Comparison of ENCODE assay signal across 22 mouse cellular contexts in genomic region chr11:3285940-3286339, GRCm38 (mm10).
"Had no signal": no experiment of that assay in that cellular context is flagged by ENCODE, and none has a peak within 500 bp of the region (broad histone marks: within the 10 kb centered on the region; RNA-seq: fewer than 3 reads in every experiment).

No protein-coding gene starts in this region.

- H3K4me3 ChIP-seq: heart, embryonic 10.5 days; heart, embryonic 12.5 days; hindbrain, embryonic 13.5 days; hindbrain, embryonic 15.5 days; kidney, embryonic 15.5 days; limb, embryonic 13.5 days; limb, embryonic 15.5 days had no signal

- H3K4me2 ChIP-seq: heart, embryonic 12.5 days; hindbrain, embryonic 13.5 days; hindbrain, embryonic 15.5 days; kidney, embryonic 15.5 days; limb, embryonic 13.5 days; limb, embryonic 15.5 days had no signal

- DNase-seq: gastrocnemius, postnatal 14 days; gastrocnemius, postnatal 36 days; heart, adult 18-20 months; heart, postnatal 10 days; kidney, adult 11 months; kidney, adult 2 months; kidney, adult 9 months; kidney, postnatal 14 days; kidney, postnatal 36 days; layer of hippocampus, adult 9-11 months; layer of hippocampus, postnatal 36 days; left cerebral cortex, postnatal 4 days had no signal

- H3K27ac ChIP-seq: heart, embryonic 10.5 days; hindbrain, embryonic 13.5 days; hindbrain, embryonic 15.5 days; hindbrain, postnatal 0 days; kidney, embryonic 15.5 days; kidney, postnatal 0 days; limb, embryonic 13.5 days; limb, embryonic 15.5 days had no signal

- H3K9me3 ChIP-seq: hindbrain, embryonic 13.5 days; hindbrain, embryonic 15.5 days; kidney, embryonic 15.5 days; limb, embryonic 13.5 days; limb, embryonic 15.5 days had no signal

- H3K36me3 ChIP-seq: heart, embryonic 12.5 days; hindbrain, embryonic 13.5 days; hindbrain, embryonic 15.5 days; kidney, embryonic 15.5 days; limb, embryonic 13.5 days; limb, embryonic 15.5 days had no signal

- ATAC-seq: hindbrain, postnatal 0 days; intestine, embryonic 16.5 days had no signal

- H3K27me3 ChIP-seq: heart, embryonic 12.5 days; hindbrain, embryonic 13.5 days; hindbrain, embryonic 15.5 days; kidney, embryonic 15.5 days; limb, embryonic 13.5 days; limb, embryonic 15.5 days had no signal

- H3K9ac ChIP-seq: heart, embryonic 12.5 days; hindbrain, embryonic 13.5 days; hindbrain, embryonic 15.5 days; kidney, embryonic 15.5 days; limb, embryonic 13.5 days; limb, embryonic 15.5 days had no signal
